Mouse (Mus musculus): ENCODE measurements around the gene Iqschfp. TPM values are rescaled to one million over a fixed set of nuclear protein-coding genes. Genes with fewer than 3 reads are reported as not detected.

The Iqschfp gene
- polyA plus RNA-seq, 1 experiment from 2014 or later, result 0.10 TPM

- Histone ChIP-seq H3K27me3 (ENCODE audit: control insufficient read depth, insufficient read depth, low read length) (no peaks in the 10 kb centered on the region), H3K9ac (ENCODE audit: low read length) (no peak overlapping the region), H3K9me3 (replicated peaks; ENCODE audit: control insufficient read depth, low read length) (no peaks in the 10 kb centered on the region), H3K4me1 (ENCODE audit: control insufficient read depth, insufficient read depth, low read length) (no peaks in the 10 kb centered on the region), H3K4me2 (ENCODE audit: low read depth, low read length) (no peak overlapping the region), H3K27ac (ENCODE audit: low read length) (no peak overlapping the region), H3K4me3 (replicated peaks; ENCODE audit: low read length) (no peak overlapping the region), H3K36me3 (ENCODE audit: control insufficient read depth, insufficient read depth, low read length) (no peaks in the 10 kb centered on the region)
- WGBS, result 76% methylated on average over 4 of the region's 4 CpGs
- ATAC-seq (ENCODE audit: insufficient read depth, low FRiP score), result no peak
These were observed 310.3 kb downstream of the Iqschfp start for GRCm38 (mm10) chr3:68202162-68202902.

GRCm38 (mm10) chr3:68203934-68204467, 312.0 kb downstream of the Iqschfp start:
- Histone ChIP-seq H3K27ac (ENCODE audit: low read length) (no peak overlapping the region), H3K9ac (ENCODE audit: low read length) (no peak overlapping the region), H3K4me2 (ENCODE audit: low read depth, low read length) (no peak overlapping the region), H3K9me3 (replicated peaks; ENCODE audit: control insufficient read depth, low read length) (no peaks in the 10 kb centered on the region), H3K36me3 (ENCODE audit: control insufficient read depth, insufficient read depth, low read length) (no peaks in the 10 kb centered on the region), H3K27me3 (ENCODE audit: control insufficient read depth, insufficient read depth, low read length) (no peaks in the 10 kb centered on the region), H3K4me3 (replicated peaks; ENCODE audit: low read length) (no peak overlapping the region), H3K4me1 (ENCODE audit: control insufficient read depth, insufficient read depth, low read length) (no peaks in the 10 kb centered on the region)
- ATAC-seq (ENCODE audit: insufficient read depth, low FRiP score), result no peak
- WGBS, result 73% methylated on average over 4 of the region's 4 CpGs

GRCm38 (mm10) chr3:68210422-68210821, 318.4 kb downstream of the Iqschfp start:
- WGBS, result 81% methylated on average over 4 of the region's 4 CpGs
- Histone ChIP-seq H3K4me1 (ENCODE audit: control insufficient read depth, insufficient read depth, low read length) (no peaks in the 10 kb centered on the region), H3K4me2 (ENCODE audit: low read depth, low read length) (no peak overlapping the region), H3K27ac (ENCODE audit: low read length) (no peak overlapping the region), H3K4me3 (replicated peaks; ENCODE audit: low read length) (no peak overlapping the region), H3K36me3 (ENCODE audit: control insufficient read depth, insufficient read depth, low read length) (no peaks in the 10 kb centered on the region), H3K9me3 (replicated peaks; ENCODE audit: control insufficient read depth, low read length) (no peaks in the 10 kb centered on the region), H3K9ac (ENCODE audit: low read length) (no peak overlapping the region), H3K27me3 (ENCODE audit: control insufficient read depth, insufficient read depth, low read length) (no peaks in the 10 kb centered on the region)
- ATAC-seq (ENCODE audit: insufficient read depth, low FRiP score), result no peak

- no peak overlapping the region for H3K27ac ChIP-seq (ENCODE audit: low read length)
- no peaks in the 10 kb centered on the region for H3K36me3 ChIP-seq (ENCODE audit: control insufficient read depth, insufficient read depth, low read length)
- no peaks in the 10 kb centered on the region for H3K27me3 ChIP-seq (ENCODE audit: control insufficient read depth, insufficient read depth, low read length)
- no peak for ATAC-seq (ENCODE audit: insufficient read depth, low FRiP score)
- no peak overlapping the region for H3K4me3 ChIP-seq (replicated peaks; ENCODE audit: low read length)
- no peak overlapping the region for H3K9ac ChIP-seq (ENCODE audit: low read length)
- no peaks in the 10 kb centered on the region for H3K4me1 ChIP-seq (ENCODE audit: control insufficient read depth, insufficient read depth, low read length)
- H3K4me2 ChIP-seq (ENCODE audit: low read depth, low read length), result no peak overlapping the region
- no peaks in the 10 kb centered on the region for H3K9me3 ChIP-seq (replicated peaks; ENCODE audit: control insufficient read depth, low read length)
- 86% methylated on average over 3 of the region's 3 CpGs for WGBS
These were observed 329.4 kb downstream of the Iqschfp start for GRCm38 (mm10) chr3:68221452-68221851.

GRCm38 (mm10) chr3:68239887-68240286, 347.9 kb downstream of the Iqschfp start:
- Histone ChIP-seq H3K9ac (ENCODE audit: low read length) (no peak overlapping the region), H3K4me3 (replicated peaks; ENCODE audit: low read length) (no peak overlapping the region), H3K27ac (ENCODE audit: low read length) (no peak overlapping the region), H3K4me1 (ENCODE audit: control insufficient read depth, insufficient read depth, low read length) (no peaks in the 10 kb centered on the region), H3K9me3 (replicated peaks; ENCODE audit: control insufficient read depth, low read length) (no peaks in the 10 kb centered on the region), H3K36me3 (ENCODE audit: control insufficient read depth, insufficient read depth, low read length) (no peaks in the 10 kb centered on the region), H3K27me3 (ENCODE audit: control insufficient read depth, insufficient read depth, low read length) (no peaks in the 10 kb centered on the region), H3K4me2 (ENCODE audit: low read depth, low read length) (no peak overlapping the region)
- ATAC-seq (ENCODE audit: insufficient read depth, low FRiP score), result no peak
- 86% methylated on average over 2 of the region's 2 CpGs for WGBS

GRCm38 (mm10) chr3:68243239-68243638, 351.2 kb downstream of the Iqschfp start:
- WGBS, result 54% methylated on average over 3 of the region's 3 CpGs

GRCm38 (mm10) chr3:68246154-68246553, 354.1 kb downstream of the Iqschfp start:
- H3K9ac ChIP-seq (ENCODE audit: low read length), result no peak overlapping the region
- H3K27me3 ChIP-seq (ENCODE audit: control insufficient read depth, insufficient read depth, low read length), result no peaks in the 10 kb centered on the region
- no peak overlapping the region for H3K4me2 ChIP-seq (ENCODE audit: low read depth, low read length)
- no peaks in the 10 kb centered on the region for H3K4me1 ChIP-seq (ENCODE audit: control insufficient read depth, insufficient read depth, low read length)
- no peaks in the 10 kb centered on the region for H3K9me3 ChIP-seq (replicated peaks; ENCODE audit: control insufficient read depth, low read length)
- ATAC-seq (ENCODE audit: insufficient read depth, low FRiP score), result no peak
- H3K27ac ChIP-seq (ENCODE audit: low read length), result no peak overlapping the region
- WGBS, result 52% methylated on average over 4 of the region's 4 CpGs
- H3K36me3 ChIP-seq (ENCODE audit: control insufficient read depth, insufficient read depth, low read length), result no peaks in the 10 kb centered on the region
- no peak overlapping the region for H3K4me3 ChIP-seq (replicated peaks; ENCODE audit: low read length)

More at GRCm38 (mm10) chr3:68243239-68243638, 351.2 kb downstream of the Iqschfp start:
- Histone ChIP-seq H3K4me3 (replicated peaks; ENCODE audit: low read length) (no peak overlapping the region), H3K9me3 (replicated peaks; ENCODE audit: control insufficient read depth, low read length) (no peaks in the 10 kb centered on the region), H3K4me2 (ENCODE audit: low read depth, low read length) (no peak overlapping the region), H3K27me3 (ENCODE audit: control insufficient read depth, insufficient read depth, low read length) (no peaks in the 10 kb centered on the region), H3K36me3 (ENCODE audit: control insufficient read depth, insufficient read depth, low read length) (no peaks in the 10 kb centered on the region), H3K9ac (ENCODE audit: low read length) (no peak overlapping the region), H3K27ac (ENCODE audit: low read length) (no peak overlapping the region), H3K4me1 (ENCODE audit: control insufficient read depth, insufficient read depth, low read length) (no peaks in the 10 kb centered on the region)
- ATAC-seq (ENCODE audit: insufficient read depth, low FRiP score), result no peak

- no peaks in the 10 kb centered on the region for H3K36me3 ChIP-seq (ENCODE audit: control insufficient read depth, insufficient read depth, low read length)
- no peak overlapping the region for H3K9ac ChIP-seq (ENCODE audit: low read length)
- H3K4me1 ChIP-seq (ENCODE audit: control insufficient read depth, insufficient read depth, low read length), result no peaks in the 10 kb centered on the region
- WGBS, result 43% methylated on average over 2 of the region's 2 CpGs
- H3K27me3 ChIP-seq (ENCODE audit: control insufficient read depth, insufficient read depth, low read length), result no peaks in the 10 kb centered on the region
- no peaks in the 10 kb centered on the region for H3K9me3 ChIP-seq (replicated peaks; ENCODE audit: control insufficient read depth, low read length)
- no peak overlapping the region for H3K27ac ChIP-seq (ENCODE audit: low read length)
- H3K4me3 ChIP-seq (replicated peaks; ENCODE audit: low read length), result no peak overlapping the region
- no peak overlapping the region for H3K4me2 ChIP-seq (ENCODE audit: low read depth, low read length)
- ATAC-seq (ENCODE audit: insufficient read depth, low FRiP score), result no peak
These were observed 358.6 kb downstream of the Iqschfp start for GRCm38 (mm10) chr3:68250589-68250988.

- 25% methylated on average over 1 of the region's 1 CpGs for WGBS
- Histone ChIP-seq H3K27me3 (ENCODE audit: control insufficient read depth, insufficient read depth, low read length) (no peaks in the 10 kb centered on the region), H3K4me3 (replicated peaks; ENCODE audit: low read length) (no peak overlapping the region), H3K4me2 (ENCODE audit: low read depth, low read length) (no peak overlapping the region), H3K9ac (ENCODE audit: low read length) (no peak overlapping the region), H3K9me3 (replicated peaks; ENCODE audit: control insufficient read depth, low read length) (no peaks in the 10 kb centered on the region), H3K36me3 (ENCODE audit: control insufficient read depth, insufficient read depth, low read length) (no peaks in the 10 kb centered on the region), H3K27ac (ENCODE audit: low read length) (no peak overlapping the region), H3K4me1 (ENCODE audit: control insufficient read depth, insufficient read depth, low read length) (no peaks in the 10 kb centered on the region)
- no peak for ATAC-seq (ENCODE audit: insufficient read depth, low FRiP score)
These were observed 360.3 kb downstream of the Iqschfp start for GRCm38 (mm10) chr3:68252335-68252734.
